Mouse (Mus musculus) heart, adult 2 months (tissue): ENCODE results near the gene Kremen2.

ENCODE experiments used
- EP300 ChIP-seq: fragments of 200-500 bp; IDR thresholded peaks from 2 replicates; pipeline ENCODE4 v1.6.1; 2011; ENCODE audit warnings: low read depth, low read length, control low read depth; ENCODE audit not compliant: insufficient read depth
- POLR2A ChIP-seq: fragments of 200-500 bp; IDR thresholded peaks from 2 replicates; pipeline ENCODE4 v1.6.1; 2011; ENCODE audit warnings: mild to moderate bottlenecking, low read depth, low read length, control low read depth; ENCODE audit not compliant: insufficient read depth

- TF ChIP-seq POLR2A = no peak
- TF ChIP-seq EP300 = no peak
Observed at GRCm38 (mm10) chr17:23725477-23725876, 20.2 kb downstream of the Kremen2 start.
